Mouse (Mus musculus): Measurements from ENCODE around the gene Tmem268. TPM values are rescaled to one million over a fixed set of nuclear protein-coding genes. Genes with fewer than 3 reads are reported as not detected.

Tmem268 gene
- polyA plus RNA-seq, 1 experiment from 2014 or later, result 4.0 TPM

- H3K27me3 ChIP-seq (ENCODE audit: control insufficient read depth, insufficient read depth, low read length), result no peaks in the 10 kb centered on the region
- ATAC-seq (ENCODE audit: low FRiP score, low TSS enrichment), result no peak
- no peaks in the 10 kb centered on the region for H3K4me1 ChIP-seq (ENCODE audit: control insufficient read depth, insufficient read depth, low read length)
- no peaks in the 10 kb centered on the region for H3K9me3 ChIP-seq (ENCODE audit: control insufficient read depth, low read length)
- DNase-seq, result no peak
- H3K4me3 ChIP-seq (replicated peaks; ENCODE audit: low read depth, low read length), result no peak overlapping the region
- no peaks in the 10 kb centered on the region for H3K36me3 ChIP-seq (ENCODE audit: control insufficient read depth, insufficient read depth, low read length)
- no peak overlapping the region for H3K27ac ChIP-seq (replicated peaks; ENCODE audit: low read depth, low read length)
- no peak overlapping the region for H3K4me2 ChIP-seq (ENCODE audit: low read length)
- no peak overlapping the region for H3K9ac ChIP-seq (replicated peaks; ENCODE audit: low read length)
- WGBS, result 87% methylated on average over 2 of the region's 2 CpGs
Measured at GRCm38 (mm10) chr4:63633181-63633580, 74.6 kb downstream of the Tmem268 start.

Other genes starting within 250 kb of the Tmem268 start
- not detected in 2 replicates for gene Orm1, start 214.2 kb upstream of the Tmem268 start, polyA plus RNA-seq (2014; fragmentation: Nextera tagmentation; extraction: Ambion mirVana)
- not detected in 2 replicates for gene Orm3, start 202.6 kb upstream of the Tmem268 start, polyA plus RNA-seq (2014; fragmentation: Nextera tagmentation; extraction: Ambion mirVana)
- gene Orm2, start 196.3 kb upstream of the Tmem268 start, polyA plus RNA-seq (2014; fragmentation: Nextera tagmentation; extraction: Ambion mirVana), result not detected in 2 replicates
- 3.0 and 6.1 TPM in 2 replicates for gene Akna, start 155.4 kb upstream of the Tmem268 start, polyA plus RNA-seq (2014; fragmentation: Nextera tagmentation; extraction: Ambion mirVana)
- gene Whrn, start 62.8 kb upstream of the Tmem268 start, polyA plus RNA-seq (2014; fragmentation: Nextera tagmentation; extraction: Ambion mirVana), result 7.8 and 8.0 TPM in 2 replicates
- gene Atp6v1g1, start 14.0 kb upstream of the Tmem268 start, polyA plus RNA-seq (2014; fragmentation: Nextera tagmentation; extraction: Ambion mirVana), result 451 and 485 TPM in 2 replicates
- gene Gm11213, start 46.5 kb downstream of the Tmem268 start, polyA plus RNA-seq (2014; fragmentation: Nextera tagmentation; extraction: Ambion mirVana), result not detected in 2 replicates
- not detected in 2 replicates for gene Tex48, start 63.6 kb downstream of the Tmem268 start, polyA plus RNA-seq (2014; fragmentation: Nextera tagmentation; extraction: Ambion mirVana)
- not detected in 2 replicates for gene Gm11214, start 104.6 kb downstream of the Tmem268 start, polyA plus RNA-seq (2014; fragmentation: Nextera tagmentation; extraction: Ambion mirVana)
- not detected in 2 replicates for gene Tnfsf15, start 186.3 kb downstream of the Tmem268 start, polyA plus RNA-seq (2014; fragmentation: Nextera tagmentation; extraction: Ambion mirVana)